Mouse (Mus musculus): ENCODE measurements at regions not wholly inside any gene's neighbourhood (a gene's known extent, or its start where the extent isn't known, plus 50 kb on each side); places are given as distances from the start of the nearest gene placed in this dataset.
A peak's percentile ranks its signal among the peaks of the same experiment; 100 is the strongest.
"Not testable (repeated sequence)": the region's sequence is repeated elsewhere in the genome, so short reads cannot be mapped to it uniquely, and the experiment has no call there.

DNA sequence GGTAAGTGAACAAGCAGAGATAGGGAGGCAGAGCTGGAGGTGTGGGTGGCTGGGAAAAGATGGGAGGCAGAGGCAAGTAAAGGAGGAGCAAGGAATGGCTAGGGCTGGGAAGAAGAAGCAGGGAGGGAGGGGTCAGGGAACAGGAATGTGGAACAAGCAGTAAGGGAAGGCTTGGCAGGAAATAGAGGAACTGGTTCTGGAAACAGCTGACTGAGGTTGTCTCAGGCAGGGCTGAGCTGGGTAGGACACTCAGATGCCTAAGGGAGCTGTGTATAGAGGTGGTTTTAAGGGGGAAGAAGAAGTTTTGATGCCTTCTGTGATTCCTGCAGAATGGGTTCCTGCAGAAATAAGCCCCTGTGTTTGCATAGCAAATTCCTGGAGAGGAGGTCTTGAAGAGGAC is 92.7 kb downstream of the Nucb2 start:
- no peak for DNase-seq (ENCODE audit: low spot score in 2 of 2)

DNA sequence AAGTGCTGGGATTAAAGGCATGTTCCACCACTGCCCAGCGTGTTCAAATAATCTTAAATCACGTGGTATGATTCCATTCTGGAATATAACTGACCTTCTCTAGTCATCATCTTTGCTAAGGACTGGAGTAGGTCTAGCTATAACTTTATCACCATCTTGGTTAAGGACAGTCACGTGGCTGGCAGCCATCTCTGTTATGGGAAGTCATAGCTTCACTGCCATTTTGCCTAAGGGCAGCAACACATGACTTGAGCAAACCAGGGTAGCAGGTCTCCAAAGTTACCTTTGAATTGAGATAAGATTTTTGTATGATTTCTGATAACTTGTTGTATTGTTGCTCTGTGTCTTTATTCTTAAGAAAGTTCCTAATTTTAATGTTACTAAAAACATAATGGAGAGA is 96.2 kb downstream of the Nucb2 start:
- no peak for DNase-seq (ENCODE audit: low spot score in 2 of 2)

DNA sequence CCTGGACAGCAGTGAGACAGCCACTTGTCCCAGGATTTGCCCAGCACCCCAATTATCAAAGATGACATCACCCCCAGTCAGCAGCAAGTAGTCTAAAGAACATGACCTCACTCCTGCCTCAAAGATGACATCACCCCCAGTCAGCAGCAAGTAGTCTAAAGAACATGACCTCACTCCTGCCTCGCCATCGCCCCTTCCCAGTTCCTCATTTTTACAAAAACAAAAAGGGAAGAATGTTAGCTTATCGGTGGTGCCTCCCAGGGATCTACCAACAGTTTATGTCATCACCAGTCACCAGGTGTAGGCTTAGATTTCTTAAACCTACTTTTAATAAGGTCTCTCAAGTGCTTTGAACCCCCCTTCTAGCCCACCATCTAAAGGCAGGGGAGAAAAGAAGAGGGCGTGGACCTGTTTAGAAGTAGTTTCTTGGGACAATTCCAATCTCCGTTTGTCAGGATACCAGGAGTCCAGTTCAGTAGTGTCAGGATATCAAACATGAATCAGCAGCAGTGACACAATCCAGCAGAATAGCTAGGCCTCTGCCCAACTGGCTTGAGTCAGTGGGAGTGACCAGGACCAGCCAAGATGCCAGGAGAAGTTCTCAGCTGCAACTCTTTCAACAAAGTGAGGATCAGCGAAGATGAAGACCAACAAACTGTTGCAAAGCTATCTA is 99.1 kb downstream of the Nucb2 start:
- no peak for DNase-seq (ENCODE audit: low spot score in 2 of 2)

DNA sequence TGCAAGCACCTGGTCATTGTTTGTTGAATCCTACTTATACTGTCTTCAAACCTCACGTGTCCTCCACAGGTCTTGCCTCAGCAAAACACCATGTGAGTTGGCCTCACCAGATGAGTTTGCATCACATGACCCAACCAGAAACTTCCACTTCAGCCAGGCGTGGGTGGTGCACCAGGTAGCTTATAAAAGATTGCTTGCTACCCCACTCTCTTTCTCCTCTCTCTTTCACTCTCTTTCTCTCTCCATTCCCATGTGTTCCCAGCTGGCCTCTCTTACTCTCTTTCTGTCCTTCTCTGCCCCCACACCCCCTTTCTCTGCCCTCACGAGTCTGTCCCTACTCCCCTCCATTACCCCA is 99.6 kb downstream of the Nucb2 start:
- DNase-seq (ENCODE audit: low spot score in 2 of 2), result no peak

DNA sequence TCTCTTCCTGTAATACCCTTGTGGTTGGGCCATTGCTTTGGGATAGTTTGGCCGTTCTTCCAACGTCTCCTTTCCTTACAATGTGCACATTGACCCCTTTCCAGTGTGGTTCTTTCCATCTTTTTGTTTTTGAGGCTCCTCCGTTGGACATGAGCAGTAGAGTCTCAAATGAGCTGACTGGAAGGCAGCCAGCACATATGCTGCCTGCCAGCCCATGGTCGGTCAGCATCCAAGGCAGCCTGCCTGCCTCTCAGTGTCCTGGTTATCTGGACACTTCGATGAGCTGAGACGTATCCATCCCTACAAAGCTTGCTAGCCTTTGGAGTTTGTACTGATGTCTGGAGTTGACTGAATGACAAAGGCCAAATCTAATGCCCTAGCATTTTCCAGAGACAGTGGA is 102.1 kb downstream of the Nucb2 start:
- peak in 1 of 2 experiments; percentile 55 for DNase-seq (ENCODE audit: low spot score in 2 of 2)

DNA sequence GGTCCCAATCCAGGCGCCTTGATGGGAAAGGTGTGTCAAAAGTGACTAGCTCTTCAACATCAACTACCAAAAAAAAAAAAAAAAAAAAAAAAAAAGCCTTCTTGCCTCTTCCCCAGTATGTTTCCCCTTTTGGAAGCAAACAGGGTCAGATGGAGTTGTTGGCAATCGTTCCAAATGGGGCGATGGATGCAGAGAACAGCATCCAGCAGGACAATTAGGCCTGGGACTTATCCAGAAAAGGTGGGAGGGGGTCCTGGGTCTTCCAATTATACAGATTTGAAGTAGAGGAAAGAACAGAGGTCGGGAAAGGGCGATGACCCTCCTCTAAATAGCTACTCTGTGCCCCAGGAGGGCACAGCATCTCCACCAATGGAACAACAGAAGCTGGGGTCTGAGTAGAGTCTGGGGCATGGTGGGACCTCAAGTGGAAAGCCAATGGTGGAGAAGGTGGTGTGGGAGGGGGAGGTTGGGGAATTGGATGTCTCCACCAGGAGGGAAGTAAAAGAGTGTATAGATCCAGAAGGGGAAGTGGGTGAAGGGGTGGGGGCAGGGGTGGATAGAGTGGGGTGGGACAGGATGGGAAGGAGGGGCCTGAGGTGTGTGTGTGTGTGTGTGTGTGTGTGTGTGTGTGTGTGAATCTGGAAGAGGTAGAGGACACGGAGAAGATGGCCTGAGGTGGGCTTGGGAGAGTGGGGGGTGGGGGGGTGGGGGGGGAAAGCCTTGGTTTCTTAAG is 102.7 kb downstream of the Nucb2 start:
- DNase-seq (ENCODE audit: low spot score in 2 of 2), result peak in 1 of 2 experiments; percentile 25

DNA sequence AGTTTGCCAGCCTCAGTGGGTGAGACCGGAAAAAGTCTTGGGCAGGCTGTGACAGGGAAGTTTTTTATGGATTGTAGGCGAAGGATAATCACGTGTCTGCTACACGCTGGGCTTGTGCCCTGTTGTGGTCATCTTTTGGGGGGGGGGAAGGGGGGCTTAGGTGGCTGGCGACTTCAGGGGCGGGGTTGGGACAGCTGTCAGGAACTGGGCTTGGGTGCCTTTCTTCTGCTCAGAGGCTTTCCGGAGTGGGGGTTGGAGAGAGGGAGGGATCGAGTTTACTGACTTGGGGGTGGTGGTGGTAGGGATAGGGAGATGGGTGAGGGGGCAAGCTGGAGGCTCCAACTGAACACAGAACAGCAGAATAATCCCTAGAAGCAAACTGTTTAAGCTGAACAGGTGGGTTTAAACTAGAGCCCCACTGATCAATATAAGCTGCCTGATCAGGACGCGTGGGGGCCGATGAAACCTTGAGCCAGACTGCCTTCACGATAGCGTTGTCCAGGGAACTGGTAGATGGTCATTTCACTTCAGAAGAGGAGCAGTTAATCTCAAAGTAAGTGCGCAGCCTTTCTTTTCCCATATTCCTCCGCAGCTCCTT is 103.6 kb downstream of the Nucb2 start:
- no peak for DNase-seq (ENCODE audit: low spot score in 2 of 2)

DNA sequence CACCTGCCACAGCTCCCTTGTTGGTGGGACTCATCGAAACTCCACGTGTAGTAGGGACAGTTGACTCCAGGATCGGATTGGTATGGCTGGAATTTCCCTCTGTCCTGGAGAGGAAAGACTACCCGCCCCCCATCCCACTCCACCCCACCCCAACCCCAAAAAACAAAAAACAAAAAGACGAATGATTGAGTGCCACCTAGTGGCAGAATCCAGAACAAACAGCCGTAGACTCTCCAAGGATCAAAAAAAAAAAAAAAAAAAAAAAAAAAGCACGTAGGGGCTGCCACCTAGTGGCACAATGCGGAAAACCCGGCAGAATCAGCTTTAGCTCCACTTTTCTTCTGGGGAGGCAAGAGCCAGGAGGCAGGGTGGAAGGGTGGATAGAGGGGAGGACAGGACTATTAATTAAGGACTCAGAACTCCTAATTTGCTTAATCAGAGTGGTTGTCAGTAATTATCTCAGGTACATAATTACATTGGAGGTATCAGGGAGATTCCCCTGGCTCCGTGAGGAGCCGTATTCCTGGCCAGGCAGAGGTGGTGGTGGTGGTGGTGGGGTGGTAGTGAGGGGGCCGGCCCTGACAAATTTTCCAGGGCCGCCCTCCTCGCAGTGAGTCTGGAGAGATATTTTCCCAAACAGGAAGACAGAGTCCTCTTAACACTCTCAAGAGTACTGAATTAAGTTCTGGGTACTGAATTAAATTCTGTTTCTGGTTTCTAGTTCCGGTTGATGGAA is 104.3 kb downstream of the Nucb2 start:
- peak in 1 of 2 experiments; percentile 67 for DNase-seq (ENCODE audit: low spot score in 2 of 2)

DNA sequence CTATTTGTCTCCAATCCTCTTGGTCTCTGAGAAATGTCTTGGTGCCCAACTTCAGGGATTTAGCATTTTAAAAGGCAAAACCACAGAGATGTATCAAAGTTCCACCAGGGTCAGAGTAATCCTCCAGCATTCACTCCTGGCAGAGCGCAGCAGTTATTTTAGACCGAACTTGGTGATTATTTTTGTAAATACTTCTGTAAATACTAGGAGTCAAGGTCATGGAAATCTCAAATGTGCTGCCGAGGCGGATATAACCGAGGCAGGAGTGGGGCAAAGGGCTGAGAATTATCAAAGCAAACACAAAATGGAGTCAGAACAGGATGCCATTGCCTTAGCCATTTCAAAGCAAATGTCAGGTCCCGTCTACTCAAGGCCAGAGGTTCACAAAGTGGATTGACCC is 105.2 kb downstream of the Nucb2 start:
- no peak for DNase-seq (ENCODE audit: low spot score in 2 of 2)

DNA sequence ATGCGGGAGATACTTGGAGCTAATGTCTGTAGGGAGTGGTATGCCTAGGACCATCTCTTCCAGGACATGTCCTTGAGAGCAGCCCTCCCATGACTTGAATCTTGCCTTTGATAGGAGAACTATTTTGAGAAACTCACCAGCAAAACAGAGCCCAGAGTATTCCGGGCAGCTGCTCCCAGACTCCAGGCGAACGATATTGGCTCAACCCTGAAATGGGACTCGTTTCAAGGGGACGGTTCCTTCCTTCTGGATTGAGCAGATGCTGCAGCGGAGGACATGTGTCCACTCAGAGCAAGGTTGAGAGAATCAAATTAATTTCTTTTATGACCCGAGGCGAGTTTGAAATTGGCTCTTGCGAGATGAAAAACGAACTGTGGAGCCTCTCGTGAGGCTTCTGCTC is 105.7 kb downstream of the Nucb2 start:
- no peak for DNase-seq (ENCODE audit: low spot score in 2 of 2)

DNA sequence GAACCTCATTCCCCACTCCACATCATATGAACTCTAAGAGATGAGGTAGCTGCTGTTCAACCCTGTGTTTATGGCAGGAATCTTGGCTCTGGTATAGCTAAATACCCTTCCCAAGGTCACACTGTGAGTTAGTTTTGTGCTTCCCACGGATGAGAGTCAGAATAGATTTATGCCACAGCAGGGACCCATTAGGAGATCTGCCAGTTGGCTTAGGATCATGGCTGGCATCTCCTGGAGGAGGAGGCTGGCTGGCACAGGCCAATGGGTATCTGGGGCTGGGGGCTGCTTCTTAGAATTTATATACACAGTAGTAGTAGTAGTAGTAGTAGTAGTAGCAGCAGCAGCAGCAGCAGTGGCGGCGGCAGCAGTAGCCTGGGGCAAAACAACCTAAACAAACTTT is 111.8 kb downstream of the Nucb2 start:
- DNase-seq (ENCODE audit: low spot score in 2 of 2), result peak in 1 of 2 experiments; percentile 72

DNA sequence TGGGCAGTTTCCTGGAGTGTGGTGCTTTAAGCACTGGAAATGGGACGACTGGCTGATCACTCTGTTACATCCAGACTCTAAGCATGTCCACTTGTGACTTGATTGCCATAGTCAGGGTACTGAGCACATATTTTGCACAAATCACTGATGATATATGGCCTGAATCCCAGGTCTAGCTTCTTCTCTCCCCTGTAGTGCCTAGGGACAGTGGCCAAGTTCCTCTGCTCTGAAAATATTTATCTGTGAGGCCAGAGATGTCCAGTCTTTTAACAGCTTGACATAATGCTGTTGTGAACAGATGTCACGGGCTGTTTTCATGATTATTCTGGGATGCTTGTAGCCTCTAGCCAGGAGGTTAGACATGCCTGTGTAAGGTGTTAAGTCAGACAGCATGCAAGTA is 115.5 kb downstream of the Nucb2 start:
- DNase-seq (ENCODE audit: low spot score in 2 of 2), result no peak

DNA sequence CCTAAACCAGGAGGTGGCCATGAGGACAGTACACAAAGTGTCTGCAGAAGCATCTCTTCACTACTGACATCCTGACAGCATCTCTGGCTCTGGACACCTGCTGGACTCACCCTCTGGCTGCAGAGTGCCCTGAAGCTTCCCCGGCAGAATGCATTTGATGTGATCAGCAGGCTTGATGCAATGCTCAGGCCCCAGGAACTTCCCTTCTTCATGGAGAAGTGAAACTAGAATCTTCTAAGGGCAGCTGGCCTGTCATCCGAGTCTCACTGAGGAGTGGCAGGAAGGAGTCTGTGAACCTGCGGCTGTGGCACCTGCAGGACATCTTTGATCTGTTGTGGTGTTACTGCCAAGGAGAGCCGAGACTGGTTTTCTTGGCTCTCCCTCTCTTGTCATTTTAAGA is 116.2 kb downstream of the Nucb2 start:
- DNase-seq (ENCODE audit: low spot score in 2 of 2), result no peak

DNA sequence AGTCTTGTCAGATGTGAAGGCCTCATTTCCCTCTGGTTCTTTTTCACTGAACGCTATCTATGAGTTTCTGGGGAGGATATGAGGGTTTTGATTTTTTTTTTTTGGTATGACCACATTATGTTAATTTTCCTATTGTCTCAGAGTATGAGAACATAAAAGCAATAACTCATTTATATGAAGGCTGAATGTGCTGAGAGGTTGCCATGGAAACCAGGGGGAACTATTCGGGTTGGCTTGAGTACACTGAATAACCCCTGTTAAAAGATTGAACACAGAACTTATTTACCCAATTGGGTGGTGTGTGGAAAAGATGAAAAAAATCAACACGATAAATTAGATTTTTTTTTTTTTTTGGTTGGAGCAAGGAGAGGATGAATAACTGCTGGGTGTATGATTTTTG is 129.0 kb downstream of the Nucb2 start:
- no peak for DNase-seq (ENCODE audit: low spot score in 2 of 2)

DNA sequence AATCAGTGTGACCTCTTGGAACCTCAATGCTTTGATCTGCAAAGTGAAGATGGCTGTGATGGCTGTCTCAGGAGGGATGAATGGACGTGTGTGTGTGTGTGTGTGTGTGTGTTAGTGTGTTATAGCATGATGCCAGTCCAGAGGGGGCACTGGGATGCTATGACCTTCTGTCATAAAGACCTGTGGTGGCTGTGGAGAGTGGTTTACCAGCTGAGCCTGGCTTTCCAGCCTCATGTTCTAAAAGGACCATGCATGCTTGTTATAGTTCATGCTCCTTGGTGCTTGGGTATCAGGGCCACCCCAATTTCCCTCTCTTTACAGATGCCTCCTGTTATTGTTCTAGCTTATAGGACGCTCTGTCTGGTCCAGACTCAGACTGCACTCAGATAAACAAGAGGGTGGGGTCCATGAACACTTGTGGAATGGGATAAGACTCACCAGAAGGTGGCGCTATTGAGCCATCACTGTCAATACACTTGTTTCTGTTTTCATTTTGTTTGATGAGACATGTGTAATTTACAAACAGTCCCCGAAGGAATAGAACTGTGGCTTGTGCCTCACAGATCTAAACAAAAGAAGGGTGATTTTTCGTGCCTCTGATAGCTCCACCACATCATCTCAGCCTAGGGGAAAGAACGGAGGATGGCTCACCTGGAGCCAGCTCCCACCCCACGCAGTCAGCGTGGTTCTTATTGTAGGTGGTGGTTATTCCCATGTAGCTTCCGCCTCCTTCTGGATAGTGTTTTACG is 140.9 kb downstream of the Nucb2 start:
- DNase-seq (ENCODE audit: low spot score in 2 of 2), result peak; percentile 43 to 70

DNA sequence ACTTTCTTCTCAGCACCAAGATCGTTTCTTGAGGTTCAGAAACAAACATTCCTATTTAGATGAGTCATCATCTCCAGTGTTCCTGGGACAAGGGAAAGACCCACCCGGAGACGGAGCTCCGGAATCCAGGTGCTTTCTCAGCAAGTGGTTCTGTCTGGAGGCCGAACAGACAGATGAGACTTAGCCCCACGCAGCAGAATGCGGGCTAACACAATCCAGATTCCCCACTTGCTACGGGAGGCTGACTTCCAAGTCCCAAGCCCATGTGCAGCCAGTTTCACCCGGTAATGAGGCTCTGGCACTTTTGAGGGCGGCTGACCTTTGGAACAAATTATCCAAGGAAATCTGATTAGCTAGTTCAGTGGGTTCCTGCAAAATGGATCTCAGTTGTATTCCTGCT is 150.3 kb downstream of the Nucb2 start:
- no peak for DNase-seq (ENCODE audit: low spot score in 2 of 2)

DNA sequence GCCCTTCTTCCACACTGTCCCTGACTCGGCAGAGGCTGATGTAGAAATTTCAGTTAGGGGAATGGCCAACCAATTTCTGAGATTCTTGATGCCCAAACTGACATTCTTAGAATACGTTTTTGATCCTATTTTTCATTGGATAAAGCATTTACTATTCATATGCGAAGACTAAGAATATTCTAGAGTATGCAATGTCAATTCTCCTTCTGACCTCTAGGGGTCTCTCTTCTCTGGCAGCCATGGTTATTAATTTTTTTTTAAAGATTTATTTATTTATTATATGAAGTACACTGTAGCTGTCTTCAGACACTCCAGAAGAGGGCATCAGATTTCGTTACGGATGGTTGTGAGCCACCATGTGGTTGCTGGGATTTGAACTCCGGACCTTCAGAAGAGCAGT is 152.9 kb downstream of the Nucb2 start:
- DNase-seq (ENCODE audit: low spot score in 2 of 2), result not testable (repeated sequence)

DNA sequence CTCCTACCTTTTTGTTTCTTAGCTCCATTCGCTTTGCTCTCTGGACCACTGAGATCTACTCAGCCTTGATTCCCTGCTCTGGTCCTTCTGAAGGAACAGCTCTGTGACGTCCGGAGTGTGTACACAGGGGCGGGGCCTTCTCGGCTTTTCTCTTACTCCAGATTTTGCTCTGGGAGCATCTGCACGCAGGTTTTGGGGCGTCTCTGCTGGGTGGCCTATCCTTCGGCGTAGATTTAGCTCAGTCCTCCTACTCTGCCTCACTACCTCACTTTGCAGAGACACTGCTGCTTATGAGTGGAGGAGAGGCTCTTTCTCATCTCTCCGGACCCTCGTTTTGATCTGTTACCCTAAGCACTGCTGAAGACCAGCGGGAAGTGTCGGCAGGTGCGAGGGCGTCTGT is 161.4 kb downstream of the Nucb2 start:
- no peak for DNase-seq (ENCODE audit: low spot score in 2 of 2)

DNA sequence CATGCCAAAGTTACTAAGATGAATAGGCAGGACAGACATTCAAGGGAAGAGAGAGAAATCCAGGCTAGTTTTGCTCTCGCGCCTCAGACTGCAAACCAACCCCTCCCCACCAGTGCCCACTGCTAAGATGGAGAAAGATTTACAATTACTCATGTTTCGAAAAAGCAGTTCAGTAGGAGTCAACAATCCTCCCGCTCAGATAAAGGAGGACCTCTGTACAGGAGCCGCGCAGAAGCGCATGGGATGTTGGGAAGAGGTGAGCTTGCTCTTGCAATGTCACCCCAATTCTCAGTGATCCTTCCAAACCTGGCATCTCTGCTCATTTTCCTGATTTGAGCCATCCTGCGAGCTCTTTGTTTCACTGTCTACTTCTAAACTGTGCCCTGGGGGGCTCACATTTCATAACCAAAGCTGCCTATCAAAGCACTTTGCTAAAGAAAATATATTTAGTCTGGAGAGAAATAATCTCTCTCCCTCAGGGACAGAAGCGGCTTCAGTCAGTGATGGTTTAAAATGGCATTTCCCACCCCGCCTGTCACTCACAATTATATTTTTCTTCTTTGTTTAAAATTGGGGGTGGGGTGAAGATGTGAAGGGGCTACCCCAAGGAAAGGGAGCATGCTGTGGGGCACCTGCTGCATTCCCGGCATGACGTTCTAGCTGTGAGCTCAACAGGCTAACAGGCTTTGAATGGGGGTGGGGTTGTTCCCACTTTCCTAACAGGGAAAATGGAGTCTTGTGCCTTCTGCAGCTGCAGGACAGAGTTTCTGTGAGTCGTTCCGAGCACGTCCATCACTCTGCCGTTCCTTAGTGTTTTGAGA is 170.2 kb downstream of the Nucb2 start:
- no peak for DNase-seq (ENCODE audit: low spot score in 2 of 2)

DNA sequence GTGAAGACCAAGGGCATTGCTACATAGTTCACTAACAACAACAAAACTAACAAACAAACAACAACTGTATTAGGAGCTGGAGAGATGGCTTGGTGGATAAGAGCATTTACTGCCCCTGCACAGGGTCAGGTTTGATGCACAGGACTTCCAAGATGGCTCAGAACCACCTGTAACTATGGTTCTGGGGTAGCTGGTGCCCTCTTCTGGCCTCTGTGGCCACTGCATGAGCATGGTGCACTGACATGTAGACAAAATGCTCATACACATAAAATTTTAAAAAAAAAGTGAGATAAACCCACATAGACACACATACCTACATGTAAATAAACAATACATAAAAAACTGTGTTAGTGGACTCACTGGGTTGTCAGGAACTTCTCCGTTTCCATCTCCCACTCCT is 172.5 kb downstream of the Nucb2 start:
- DNase-seq (ENCODE audit: low spot score in 2 of 2), result peak in 1 of 2 experiments; percentile 12

DNA sequence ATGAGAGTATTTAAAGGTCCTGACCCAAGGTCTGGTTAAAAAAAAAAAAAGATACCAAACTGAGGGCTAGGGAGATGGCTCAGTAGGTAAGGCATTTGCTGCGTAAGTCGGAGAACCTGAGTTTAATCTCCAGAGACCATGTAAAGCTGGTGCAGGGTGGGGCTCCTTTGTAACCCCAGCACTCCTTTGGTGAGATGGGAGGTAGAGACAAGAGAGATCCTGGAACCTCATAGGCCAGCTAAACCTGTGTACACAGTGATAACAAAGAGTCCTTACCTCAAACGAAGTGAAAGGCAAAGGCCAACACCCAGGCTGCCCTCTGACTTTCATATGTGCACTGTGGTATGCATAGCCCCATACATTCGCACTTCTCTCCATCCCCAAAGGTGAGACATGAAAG is 175.0 kb downstream of the Nucb2 start:
- DNase-seq (ENCODE audit: low spot score in 2 of 2), result no peak
